In genomic region chr5:23396756-23397155, GRCm38 (mm10) we compare ENCODE assay signal across 23 mouse cellular contexts. TPM values are rescaled to one million over a fixed set of nuclear protein-coding genes. Genes with fewer than 3 reads are reported as not detected.
DNase-seq lines count a peak whose midpoint lies in the region; ATAC-seq and TF ChIP-seq lines count a peak whose summit lies in the region.
"Had no signal": no experiment of that assay in that cellular context is flagged by ENCODE, and none has a peak within 500 bp of the region (broad histone marks: within the 10 kb centered on the region; RNA-seq: fewer than 3 reads in every experiment).

No protein-coding gene starts in this region.

- no peaks in the 10 kb centered on the region for H3K4me1 ChIP-seq in embryonic facial prominence, embryonic 14.5 days (ENCODE audit: control insufficient read depth, insufficient read depth, low read length)
- H3K4me1 ChIP-seq in embryonic facial prominence, embryonic 10.5 days = no peaks in the 10 kb centered on the region
- H3K4me1 ChIP-seq in kidney, adult 2 months (ENCODE audit: control insufficient read depth, insufficient read depth, low read length) = peaks cover 12% of the 10 kb centered on the region
- H3K4me1 ChIP-seq in hindbrain, embryonic 12.5 days = no peaks in the 10 kb centered on the region
- H3K4me1 ChIP-seq: embryonic facial prominence, embryonic 12.5 days; forebrain, embryonic 15.5 days had no signal

- no peak for DNase-seq in embryonic facial prominence, embryonic 14.5 days (ENCODE audit: low spot score)
- DNase-seq in embryonic facial prominence, embryonic 10.5 days (ENCODE audit: low spot score) = no peak
- peak; percentile 77 for DNase-seq in kidney, adult 2 months
- DNase-seq in kidney, postnatal 14 days = no peak
- DNase-seq in kidney, postnatal 36 days = peak; percentile 63 to 73
- DNase-seq in kidney, adult 11 months = no peak
- DNase-seq: adrenal gland, postnatal 10 days; B cell, adult 2 months; cerebellum, adult 11 months; cerebellum, adult 8-10 months; cerebellum, postnatal 14 days; embryo, embryonic 11 days; gastrocnemius, postnatal 36 days; heart, adult 2 months; heart, postnatal 14 days had no signal

- 0 out of 2 replicates have a peak overlapping the region, but pooled peaks have one; percentile 15 for H3K27ac ChIP-seq in embryonic facial prominence, embryonic 14.5 days (replicated peaks; ENCODE audit: low read depth, low read length)
- H3K27ac ChIP-seq in embryonic facial prominence, embryonic 10.5 days (replicated peaks) = no peak overlapping the region
- H3K27ac ChIP-seq in kidney, adult 2 months (ENCODE audit: insufficient read depth, low read depth, low read length) = peak overlapping the region; percentile 73; the same call in 1 of the 2 replicates
- no peak overlapping the region for H3K27ac ChIP-seq in hindbrain, embryonic 12.5 days
- H3K27ac ChIP-seq: embryonic facial prominence, embryonic 12.5 days; forebrain, embryonic 15.5 days; heart, adult 2 months; heart, embryonic 15.5 days; hindbrain, embryonic 14.5 days had no signal

- peaks cover 17% of the 10 kb centered on the region for H3K36me3 ChIP-seq in embryonic facial prominence, embryonic 14.5 days (ENCODE audit: control insufficient read depth, insufficient read depth, low read length)
- peaks cover 26% of the 10 kb centered on the region for H3K36me3 ChIP-seq in embryonic facial prominence, embryonic 10.5 days (replicated peaks)
- no peaks in the 10 kb centered on the region; the same call in 1 of the 2 replicates for H3K36me3 ChIP-seq in kidney, adult 2 months (ENCODE audit: control insufficient read depth, insufficient read depth, low read length)
- H3K36me3 ChIP-seq in hindbrain, embryonic 12.5 days = peaks cover 23% of the 10 kb centered on the region
- H3K36me3 ChIP-seq: G1E had no signal

- no peaks in the 10 kb centered on the region for H3K9me3 ChIP-seq in embryonic facial prominence, embryonic 14.5 days (ENCODE audit: control insufficient read depth, low read length)
- no peaks in the 10 kb centered on the region for H3K9me3 ChIP-seq in embryonic facial prominence, embryonic 10.5 days
- H3K9me3 ChIP-seq in hindbrain, embryonic 12.5 days (replicated peaks) = no peaks in the 10 kb centered on the region
- H3K9me3 ChIP-seq: embryonic facial prominence, embryonic 12.5 days; forebrain, embryonic 15.5 days; G1E; heart, embryonic 15.5 days had no signal

- no peak for TF ChIP-seq CTCF in kidney, adult 2 months (conservative IDR thresholded peaks at IDR 0.05; ENCODE audit: insufficient read depth, insufficient read length, low read depth, low read length)

- no peak for TF ChIP-seq POLR2A in kidney, adult 2 months (IDR thresholded peaks at IDR 0.05; ENCODE audit: low read depth, low read length)

- H3K4me3 ChIP-seq in embryonic facial prominence, embryonic 14.5 days (ENCODE audit: low read depth, low read length) = no peak overlapping the region
- no peak overlapping the region for H3K4me3 ChIP-seq in embryonic facial prominence, embryonic 10.5 days
- no peak overlapping the region for H3K4me3 ChIP-seq in kidney, adult 2 months (ENCODE audit: insufficient read depth, low read depth, low read length)
- H3K4me3 ChIP-seq in hindbrain, embryonic 12.5 days = no peak overlapping the region
- H3K4me3 ChIP-seq: embryonic facial prominence, embryonic 12.5 days; forebrain, embryonic 15.5 days; heart, adult 2 months; heart, embryonic 15.5 days had no signal

- ATAC-seq in embryonic facial prominence, embryonic 14.5 days (ENCODE audit: low read depth) = no peak
- ATAC-seq in hindbrain, embryonic 12.5 days (ENCODE audit: low FRiP score) = no peak
- ATAC-seq: CD4-positive, CD25-positive, alpha-beta regulatory T cell, adult 4 months; forebrain, embryonic 15.5 days had no signal

- no peak overlapping the region for H3K4me2 ChIP-seq in embryonic facial prominence, embryonic 14.5 days (ENCODE audit: low read depth, low read length)
- no peak overlapping the region for H3K4me2 ChIP-seq in hindbrain, embryonic 12.5 days (replicated peaks)
- H3K4me2 ChIP-seq: embryonic facial prominence, embryonic 12.5 days; forebrain, embryonic 15.5 days; heart, embryonic 11.5 days; heart, embryonic 15.5 days; hindbrain, embryonic 14.5 days had no signal

- no peaks in the 10 kb centered on the region for H3K27me3 ChIP-seq in embryonic facial prominence, embryonic 14.5 days (replicated peaks; ENCODE audit: control insufficient read depth, insufficient read depth, low read length)
- H3K27me3 ChIP-seq in embryonic facial prominence, embryonic 10.5 days (replicated peaks; ENCODE audit: low read depth, poor library complexity, severe bottlenecking) = no peaks in the 10 kb centered on the region
- no peaks in the 10 kb centered on the region for H3K27me3 ChIP-seq in kidney, adult 2 months (replicated peaks; ENCODE audit: control insufficient read depth, insufficient read depth, low read length)
- no peaks in the 10 kb centered on the region for H3K27me3 ChIP-seq in hindbrain, embryonic 12.5 days
- H3K27me3 ChIP-seq: embryonic facial prominence, embryonic 12.5 days; forebrain, embryonic 15.5 days; heart, embryonic 15.5 days had no signal

- WGBS in embryonic facial prominence, embryonic 14.5 days = 78% methylated on average over 3 of the region's 3 CpGs
- 76% methylated on average over 3 of the region's 3 CpGs for WGBS in embryonic facial prominence, embryonic 10.5 days
- WGBS in kidney, adult 2 months = 38% methylated on average over 3 of the region's 3 CpGs
- 85% methylated on average over 3 of the region's 3 CpGs for WGBS in hindbrain, embryonic 12.5 days

- H3K9ac ChIP-seq in embryonic facial prominence, embryonic 14.5 days (ENCODE audit: low read depth, low read length) = no peak overlapping the region
- no peak overlapping the region for H3K9ac ChIP-seq in hindbrain, embryonic 12.5 days
- H3K9ac ChIP-seq: embryonic facial prominence, embryonic 12.5 days; forebrain, embryonic 15.5 days; heart, embryonic 15.5 days; hindbrain, embryonic 14.5 days had no signal

RNA-seq across cellular contexts. Expression of gene Kmt2e, which starts 37.5 kb away (rescaled TPM):
- 66.0 and 85.2 TPM in 2 replicates for polyA plus RNA-seq in embryonic facial prominence, embryonic 14.5 days (2014; fragmentation: Nextera tagmentation; extraction: Ambion mirVana)
- polyA plus RNA-seq in embryonic facial prominence, embryonic 10.5 days (2016; fragmentation: Nextera tagmentation; extraction: Ambion mirVana) = 86.7 TPM in 2 replicates
- polyA plus RNA-seq in kidney, adult 2 months (2012; rRNA removed) = 18.8 and 19.8 TPM in 2 replicates
- 145 and 152 TPM in 2 replicates for polyA plus RNA-seq in hindbrain, embryonic 12.5 days (2016; fragmentation: Nextera tagmentation; extraction: Ambion mirVana)

Comparison
In these comparisons a context has a peak if more than half of its experiments do, and no peak if none do; other contexts are left out.
1. DNase-seq: peak in kidney, adult 2 months (single experiment) and kidney, postnatal 36 days (2 of 2); none in embryonic facial prominence, embryonic 14.5 days (single experiment), embryonic facial prominence, embryonic 10.5 days (single experiment), kidney, postnatal 14 days (single experiment) and kidney, adult 11 months (single experiment).
2. H3K27ac ChIP-seq: peak in embryonic facial prominence, embryonic 14.5 days (single experiment) and kidney, adult 2 months (single experiment); none in embryonic facial prominence, embryonic 10.5 days (single experiment) and hindbrain, embryonic 12.5 days (single experiment).